Mouse (Mus musculus) G1E (cell line): ENCODE measurements around the gene Il25. TPM values are rescaled to one million over a fixed set of nuclear protein-coding genes. Genes with fewer than 3 reads are reported as not detected.

Experiments
- ATAC-seq: 2 replicates; pipeline ENCODE4 v1.8.0; 2016; ENCODE audit warnings: mild to moderate bottlenecking; ENCODE audit not compliant: insufficient number of reproducible peaks, poor library complexity, low FRiP score, severe bottlenecking; ENCODE audit errors: extremely low read depth
- DNase-seq: peaks from one replicate; pipeline ENCODE4 v3.0.0; 2012; ENCODE audit warnings: low spot score
- H3K27me3 ChIP-seq: 2 replicates; pipeline ENCODE4 v1.6.1; 2012; ENCODE audit warnings: mild to moderate bottlenecking, low read length, inconsistent platforms; ENCODE audit not compliant: insufficient read depth
- H3K36me3 ChIP-seq: replicated peaks from 2 replicates; pipeline ENCODE3; 2012; ENCODE audit warnings: mild to moderate bottlenecking, inconsistent platforms
- H3K4me1 ChIP-seq: 2 replicates; pipeline ENCODE4 v1.6.1; 2012; ENCODE audit warnings: low read depth, low read length, inconsistent platforms, mixed read lengths; ENCODE audit not compliant: insufficient read depth
- H3K4me3 ChIP-seq: 2 replicates; pipeline ENCODE4 v1.5.1; 2012; ENCODE audit warnings: low read depth, mild to moderate bottlenecking, inconsistent platforms, low read length, moderate library complexity, mixed read lengths
- H3K9me3 ChIP-seq: replicated peaks from 2 replicates; pipeline ENCODE4 v1.6.1; 2012; ENCODE audit warnings: inconsistent platforms
- CTCF ChIP-seq: IDR thresholded peaks from 2 replicates; pipeline ENCODE4 v1.5.1; 2012; ENCODE audit warnings: low read depth, low read length, inconsistent platforms, mixed read lengths
- GATA1 ChIP-seq: IDR thresholded peaks from 2 replicates; pipeline ENCODE4 v1.6.1; 2012; ENCODE audit warnings: borderline replicate concordance, low read length, inconsistent platforms, mixed read lengths
- GATA2 ChIP-seq: IDR thresholded peaks from 2 replicates; pipeline ENCODE4 v1.6.1; 2012; ENCODE audit warnings: low read depth, low read length, inconsistent platforms, borderline replicate concordance
- POLR2AphosphoS5 ChIP-seq: IDR thresholded peaks from 2 replicates; pipeline ENCODE4 v1.6.1; 2012; ENCODE audit warnings: low read depth, low read length, inconsistent platforms; ENCODE audit not compliant: insufficient replicate concordance
- TAL1 ChIP-seq: conservative IDR thresholded peaks from 2 replicates; pipeline ENCODE4 v1.6.1; 2012; ENCODE audit warnings: low read depth, low read length, inconsistent platforms, mixed read lengths
- polyA plus RNA-seq: library from polyadenylated mRNA; stranded (reverse); fragments of >175 nt; gene quantifications from 2 replicates; pipeline ENCODE4 v1.2.3, GENCODE M21; 2012
- total RNA-seq, 2 experiments: library from RNA; stranded (forward) in 1 of 2; stranded (reverse) in 1 of 2; fragments of 200-1000 nt in 1 of 2; fragments of >200 nt in 1 of 2; fragmentation: Nextera tagmentation in 1 of 2; gene quantifications; 2 replicates each; pipeline ENCODE4 v1.2.3; 2014 to 2017

The Il25 gene
- total and polyA plus RNA-seq, 3 experiments, result not detected

DNA sequence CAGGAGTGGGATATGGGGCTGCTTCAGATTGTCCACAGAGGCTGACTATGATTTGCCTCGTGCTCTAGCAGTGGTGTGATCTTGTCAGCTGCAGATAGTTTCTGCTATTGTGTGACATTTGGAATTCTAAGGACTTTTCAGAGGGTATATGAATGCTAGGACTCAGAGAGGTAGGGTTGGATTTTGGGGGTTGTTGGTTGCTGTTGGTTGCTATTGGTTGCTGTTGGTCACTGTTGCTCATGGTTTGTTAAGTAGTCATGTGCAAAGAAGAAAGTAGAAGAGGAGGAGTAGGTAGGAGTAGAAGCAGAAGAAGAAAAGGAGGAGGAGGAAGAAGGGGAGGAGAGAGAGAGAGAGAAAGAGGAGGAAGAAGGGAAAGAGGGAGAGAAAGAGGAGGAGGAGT lies 44.1 kb downstream of the Il25 start, which contains the start of gene Gm17428:
Gene Gm17428 (plus strand): TSS at position 301 of the 400 bp plus-strand sequence.
- DNase-seq (no peak), ATAC-seq (no peak)
- Histone ChIP-seq H3K36me3 (no peaks in the 10 kb centered on the region), H3K4me3 (no peak within 1 kb of the TSS), H3K27me3 (peaks cover 38% of the 10 kb centered on the region), H3K9me3 (no peaks in the 10 kb centered on the region), H3K4me1 (no peaks in the 10 kb centered on the region)
- TF ChIP-seq TAL1, result no peak
- no peak for TF ChIP-seq GATA2
- TF ChIP-seq POLR2AphosphoS5, result no peak
- TF ChIP-seq GATA1, result no peak
- TF ChIP-seq CTCF, result no peak

DNA sequence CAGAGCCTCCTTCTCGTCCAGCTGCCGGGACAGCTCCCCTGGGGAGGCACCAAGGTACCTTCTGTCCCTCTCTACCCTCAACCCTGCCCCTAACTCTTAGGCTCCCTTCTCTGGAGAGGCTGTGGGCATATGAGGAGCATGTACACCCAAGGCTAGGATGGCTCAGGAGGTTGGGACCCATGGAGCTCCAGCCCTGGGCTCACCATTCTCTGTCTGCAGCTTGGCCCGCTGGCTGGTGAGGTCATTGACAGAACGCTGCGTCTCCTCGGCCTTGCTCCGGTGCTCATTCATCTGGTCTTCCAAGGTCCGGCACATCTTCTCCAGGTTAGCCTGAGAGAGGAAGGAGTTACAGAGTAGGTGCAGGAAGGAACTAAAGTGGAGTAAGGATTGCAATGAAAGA lies 46.2 kb downstream of the Il25 start:
- Histone ChIP-seq H3K27me3 (peaks cover 32% of the 10 kb centered on the region), H3K4me3 (no peak overlapping the region), H3K36me3 (no peaks in the 10 kb centered on the region), H3K9me3 (no peaks in the 10 kb centered on the region), H3K4me1 (no peaks in the 10 kb centered on the region)
- no peak for ATAC-seq
- TF ChIP-seq POLR2AphosphoS5 (no peak), GATA2 (no peak), CTCF (no peak), GATA1 (no peak), TAL1 (no peak)
- no peak for DNase-seq

DNA sequence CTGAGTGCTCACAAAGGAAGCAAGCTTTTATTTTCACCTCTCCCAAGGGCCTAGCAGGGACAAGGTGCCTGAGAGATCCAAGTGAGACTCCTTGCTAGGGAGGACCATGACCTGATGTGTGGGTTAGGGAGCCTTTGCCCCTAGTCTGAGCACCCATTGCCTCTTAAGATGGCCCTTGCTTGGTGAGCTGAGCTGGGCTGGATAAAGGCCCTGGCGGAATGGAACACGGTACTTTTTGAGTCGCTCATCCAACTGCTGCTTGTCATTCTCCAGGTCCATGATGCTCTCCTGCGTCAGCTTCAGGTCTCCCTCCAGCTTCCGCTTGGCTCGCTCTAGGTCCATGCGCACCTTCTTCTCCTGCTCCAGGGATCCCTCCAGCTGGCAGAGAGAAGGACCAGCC lies 49.4 kb downstream of the Il25 start:
- TF ChIP-seq CTCF (no peak), POLR2AphosphoS5 (no peak), GATA1 (no peak)
- DNase-seq, result no peak
- no peaks in the 10 kb centered on the region for H3K4me1 ChIP-seq
- H3K27me3 ChIP-seq, result peaks cover 22% of the 10 kb centered on the region
- no peak for ATAC-seq
- H3K9me3 ChIP-seq, result no peaks in the 10 kb centered on the region
- no peaks in the 10 kb centered on the region for H3K36me3 ChIP-seq
- no peak overlapping the region for H3K4me3 ChIP-seq

Other genes with a start within 250 kb of the Il25 start
Only the 20 nearest of the 22 such genes appear.
- not detected in 2 replicates for gene Gm29776, start 233.9 kb upstream of the Il25 start, total RNA-seq (2014; fragmentation: Nextera tagmentation)
- gene Gm29776, start 233.9 kb upstream of the Il25 start, total RNA-seq (2017), result 0.11 TPM in 1 of 2 replicates, not detected in the other
- 0.02 TPM in 1 of 2 replicates, not detected in the other for gene Gm29776, start 233.9 kb upstream of the Il25 start, polyA plus RNA-seq
- gene Cebpe, start 220.5 kb upstream of the Il25 start, total RNA-seq (2014; fragmentation: Nextera tagmentation), result 0.90 and 1.6 TPM in 2 replicates
- 0.16 TPM in 1 of 2 replicates, not detected in the other for gene Cebpe, start 220.5 kb upstream of the Il25 start, total RNA-seq (2017)
- gene Cebpe, start 220.5 kb upstream of the Il25 start, polyA plus RNA-seq, result 11.1 and 12.4 TPM in 2 replicates
- gene Slc7a8, start 150.7 kb upstream of the Il25 start, total RNA-seq (2014; fragmentation: Nextera tagmentation), result 325 and 329 TPM in 2 replicates
- gene Slc7a8, start 150.7 kb upstream of the Il25 start, total RNA-seq (2017), result 45.0 and 54.9 TPM in 2 replicates
- gene Slc7a8, start 150.7 kb upstream of the Il25 start, polyA plus RNA-seq, result 191 and 199 TPM in 2 replicates
- gene Rnf212b, start 118.6 kb upstream of the Il25 start, total RNA-seq (2014; fragmentation: Nextera tagmentation), result not detected in 2 replicates
- gene Rnf212b, start 118.6 kb upstream of the Il25 start, total RNA-seq (2017), result 0.27 TPM in 1 of 2 replicates, not detected in the other
- not detected in 2 replicates for gene Rnf212b, start 118.6 kb upstream of the Il25 start, polyA plus RNA-seq
- 9.2 and 10.0 TPM in 2 replicates for gene Homez, start 61.7 kb upstream of the Il25 start, total RNA-seq (2014; fragmentation: Nextera tagmentation)
- gene Homez, start 61.7 kb upstream of the Il25 start, total RNA-seq (2017), result 8.1 and 8.4 TPM in 2 replicates
- 1.2 and 1.3 TPM in 2 replicates for gene Homez, start 61.7 kb upstream of the Il25 start, polyA plus RNA-seq
- 3.6 and 8.7 TPM in 2 replicates for gene Ppp1r3e, start 55.1 kb upstream of the Il25 start, total RNA-seq (2014; fragmentation: Nextera tagmentation)
- gene Ppp1r3e, start 55.1 kb upstream of the Il25 start, total RNA-seq (2017), result 0.64 and 0.87 TPM in 2 replicates
- gene Ppp1r3e, start 55.1 kb upstream of the Il25 start, polyA plus RNA-seq, result 1.2 TPM in 2 replicates
- 9.9 and 10.6 TPM in 2 replicates for gene Bcl2l2, start 49.3 kb upstream of the Il25 start, total RNA-seq (2014; fragmentation: Nextera tagmentation)
- 12.7 and 14.0 TPM in 2 replicates for gene Bcl2l2, start 49.3 kb upstream of the Il25 start, total RNA-seq (2017)
- 25.2 and 36.3 TPM in 2 replicates for gene Bcl2l2, start 49.3 kb upstream of the Il25 start, polyA plus RNA-seq
- 5.5 TPM in 1 of 2 replicates, not detected in the other for gene Gm20521, start 49.3 kb upstream of the Il25 start, total RNA-seq (2014; fragmentation: Nextera tagmentation)
- gene Gm20521, start 49.3 kb upstream of the Il25 start, total RNA-seq (2017), result 1.2 and 2.1 TPM in 2 replicates
- 3.0 and 4.0 TPM in 2 replicates for gene Gm20521, start 49.3 kb upstream of the Il25 start, polyA plus RNA-seq
- gene Pabpn1, start 40.2 kb upstream of the Il25 start, total RNA-seq (2014; fragmentation: Nextera tagmentation), result 190 and 193 TPM in 2 replicates
- 118 and 142 TPM in 2 replicates for gene Pabpn1, start 40.2 kb upstream of the Il25 start, total RNA-seq (2017)
- 387 and 490 TPM in 2 replicates for gene Pabpn1, start 40.2 kb upstream of the Il25 start, polyA plus RNA-seq
- gene Slc22a17, start 19.6 kb upstream of the Il25 start, total RNA-seq (2014; fragmentation: Nextera tagmentation), result 0.60 TPM in 1 of 2 replicates, not detected in the other
- gene Slc22a17, start 19.6 kb upstream of the Il25 start, total RNA-seq (2017), result 0.05 and 0.06 TPM in 2 replicates
- gene Slc22a17, start 19.6 kb upstream of the Il25 start, polyA plus RNA-seq, result 0.13 and 0.33 TPM in 2 replicates
- not detected in 2 replicates for gene Efs, start 6.6 kb upstream of the Il25 start, total RNA-seq (2014; fragmentation: Nextera tagmentation)
- not detected in 2 replicates for gene Efs, start 6.6 kb upstream of the Il25 start, total RNA-seq (2017)
- not detected in 2 replicates for gene Efs, start 6.6 kb upstream of the Il25 start, polyA plus RNA-seq
- not detected in 2 replicates for gene Cmtm5, start 3.6 kb downstream of the Il25 start, total RNA-seq (2014; fragmentation: Nextera tagmentation)
- not detected in 2 replicates for gene Cmtm5, start 3.6 kb downstream of the Il25 start, total RNA-seq (2017)
- not detected in 2 replicates for gene Cmtm5, start 3.6 kb downstream of the Il25 start, polyA plus RNA-seq
- gene Myh6, start 34.2 kb downstream of the Il25 start, total RNA-seq (2014; fragmentation: Nextera tagmentation), result not detected in 2 replicates
- 0.29 and 0.38 TPM in 2 replicates for gene Myh6, start 34.2 kb downstream of the Il25 start, total RNA-seq (2017)
- gene Myh6, start 34.2 kb downstream of the Il25 start, polyA plus RNA-seq, result 0.18 and 0.23 TPM in 2 replicates
- gene Gm17428, start 44.2 kb downstream of the Il25 start, total RNA-seq (2014; fragmentation: Nextera tagmentation), result not detected in 2 replicates
- not detected in 2 replicates for gene Gm17428, start 44.2 kb downstream of the Il25 start, total RNA-seq (2017)
- not detected in 2 replicates for gene Gm17428, start 44.2 kb downstream of the Il25 start, polyA plus RNA-seq
- gene Myh7, start 61.9 kb downstream of the Il25 start, total RNA-seq (2014; fragmentation: Nextera tagmentation), result 0.90 TPM in 1 of 2 replicates, not detected in the other
- gene Myh7, start 61.9 kb downstream of the Il25 start, total RNA-seq (2017), result under 0.01 and 0.16 TPM in 2 replicates
- gene Myh7, start 61.9 kb downstream of the Il25 start, polyA plus RNA-seq, result 0.17 and 0.18 TPM in 2 replicates
- 55.2 and 64.8 TPM in 2 replicates for gene Ngdn, start 82.8 kb downstream of the Il25 start, total RNA-seq (2014; fragmentation: Nextera tagmentation)
- 62.0 and 78.3 TPM in 2 replicates for gene Ngdn, start 82.8 kb downstream of the Il25 start, total RNA-seq (2017)
- gene Ngdn, start 82.8 kb downstream of the Il25 start, polyA plus RNA-seq, result 31.7 and 41.4 TPM in 2 replicates
- 7.9 and 8.6 TPM in 2 replicates for gene Zfhx2, start 159.6 kb downstream of the Il25 start, total RNA-seq (2014; fragmentation: Nextera tagmentation)
- 1.5 and 1.9 TPM in 2 replicates for gene Zfhx2, start 159.6 kb downstream of the Il25 start, total RNA-seq (2017)
- 2.8 and 2.9 TPM in 2 replicates for gene Zfhx2, start 159.6 kb downstream of the Il25 start, polyA plus RNA-seq
- 15.2 and 17.1 TPM in 2 replicates for gene Thtpa, start 162.1 kb downstream of the Il25 start, total RNA-seq (2014; fragmentation: Nextera tagmentation)
- gene Thtpa, start 162.1 kb downstream of the Il25 start, total RNA-seq (2017), result 16.3 and 17.2 TPM in 2 replicates
- gene Thtpa, start 162.1 kb downstream of the Il25 start, polyA plus RNA-seq, result 2.6 and 3.7 TPM in 2 replicates
- gene Ap1g2, start 173.9 kb downstream of the Il25 start, total RNA-seq (2014; fragmentation: Nextera tagmentation), result 45.8 and 47.8 TPM in 2 replicates
- gene Ap1g2, start 173.9 kb downstream of the Il25 start, total RNA-seq (2017), result 17.1 and 31.8 TPM in 2 replicates
- 16.0 and 21.8 TPM in 2 replicates for gene Ap1g2, start 173.9 kb downstream of the Il25 start, polyA plus RNA-seq
- not detected in 2 replicates for gene Jph4, start 184.2 kb downstream of the Il25 start, total RNA-seq (2014; fragmentation: Nextera tagmentation)
- 0.06 and 0.11 TPM in 2 replicates for gene Jph4, start 184.2 kb downstream of the Il25 start, total RNA-seq (2017)
- not detected in 2 replicates for gene Jph4, start 184.2 kb downstream of the Il25 start, polyA plus RNA-seq